Mouse (Mus musculus): Measurements from ENCODE around the gene Mustn1.

Gene Mustn1

DNA sequence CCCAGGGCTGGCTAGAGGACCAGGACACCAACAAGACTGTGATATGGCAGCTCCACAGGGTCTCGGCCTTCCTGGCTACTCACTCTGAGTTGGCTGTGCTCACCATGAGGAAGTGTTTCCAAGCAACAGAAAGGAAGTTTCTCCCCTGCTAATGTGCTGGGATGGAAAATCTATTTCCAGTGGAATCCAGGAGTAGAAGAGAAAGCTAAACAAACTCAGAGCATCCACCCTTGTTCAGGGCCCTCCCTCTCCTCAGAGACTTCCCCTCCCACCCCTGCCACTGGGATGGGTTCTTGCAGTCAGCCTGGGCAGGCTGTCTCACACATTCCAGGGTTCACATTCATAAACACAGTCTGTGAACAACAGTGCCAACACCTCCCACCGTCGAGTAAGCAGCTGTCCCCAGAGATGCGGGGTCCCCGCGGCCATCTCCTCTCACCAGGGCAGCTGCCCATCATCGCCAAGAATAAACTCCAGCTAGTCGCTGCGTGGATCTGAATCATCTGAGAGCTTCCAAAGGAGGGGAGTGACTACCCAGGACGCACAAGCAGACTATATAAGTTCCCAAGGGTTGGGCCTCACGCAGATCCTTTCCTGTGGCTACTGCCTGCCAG, at the start of gene Mustn1:
Mustn1 (plus strand) TSS at position 243 of the 614 bp plus-strand sequence.
- no peak for DNase-seq (ENCODE audit: extremely low read depth, low read depth, low spot score)

DNA sequence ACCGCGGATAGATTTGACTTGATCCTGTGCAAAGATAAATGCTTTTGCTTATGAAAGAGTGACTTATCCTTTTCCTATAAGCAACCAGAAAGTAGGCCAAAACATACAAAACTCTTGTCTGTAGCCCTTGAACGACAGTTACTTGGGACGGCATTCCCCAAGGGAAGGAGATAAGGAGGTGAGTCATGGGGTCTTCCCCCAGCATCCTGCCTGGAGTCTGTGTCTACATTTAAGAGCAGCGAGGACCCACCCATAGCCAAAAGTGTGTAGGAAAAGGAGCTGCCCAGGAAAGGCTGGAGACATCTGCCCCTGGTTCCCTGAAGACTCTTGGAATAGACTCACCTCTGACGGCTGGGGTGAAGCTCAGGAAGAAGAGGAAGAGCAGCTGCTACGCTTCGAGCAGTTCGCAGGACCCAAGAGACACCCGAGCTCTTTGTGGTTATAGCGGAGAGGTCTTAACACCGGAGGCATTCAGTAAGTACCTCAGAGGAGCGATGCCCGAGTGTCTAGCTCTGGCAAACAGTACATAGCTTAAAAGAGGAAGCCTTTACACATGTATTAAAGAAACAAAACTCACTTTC, 41.5 kb upstream of the Mustn1 start:
- DNase-seq (ENCODE audit: extremely low read depth, low read depth, low spot score) = no peak

DNA sequence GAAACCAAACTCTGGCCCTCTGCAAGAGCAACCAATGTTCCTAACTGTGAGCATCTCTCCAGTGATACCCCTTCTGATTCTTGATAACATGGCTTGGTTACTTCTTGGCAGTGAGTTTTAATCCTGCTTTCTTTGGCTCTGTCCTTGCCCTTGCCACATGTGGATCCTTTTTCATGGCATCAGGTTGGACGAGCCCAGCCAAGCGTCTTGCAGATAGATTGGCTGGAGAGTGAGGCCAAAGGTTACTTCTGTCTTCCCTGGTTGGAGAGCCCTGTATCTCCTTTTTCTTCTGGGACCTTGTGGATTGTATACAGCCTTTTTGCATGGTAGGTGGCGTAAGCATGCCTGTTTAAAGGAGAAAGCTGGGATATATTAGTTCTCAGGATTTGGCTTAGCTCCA, 35.3 kb upstream of the Mustn1 start:
- DNase-seq (ENCODE audit: extremely low read depth, low read depth, low spot score) = no peak

DNA sequence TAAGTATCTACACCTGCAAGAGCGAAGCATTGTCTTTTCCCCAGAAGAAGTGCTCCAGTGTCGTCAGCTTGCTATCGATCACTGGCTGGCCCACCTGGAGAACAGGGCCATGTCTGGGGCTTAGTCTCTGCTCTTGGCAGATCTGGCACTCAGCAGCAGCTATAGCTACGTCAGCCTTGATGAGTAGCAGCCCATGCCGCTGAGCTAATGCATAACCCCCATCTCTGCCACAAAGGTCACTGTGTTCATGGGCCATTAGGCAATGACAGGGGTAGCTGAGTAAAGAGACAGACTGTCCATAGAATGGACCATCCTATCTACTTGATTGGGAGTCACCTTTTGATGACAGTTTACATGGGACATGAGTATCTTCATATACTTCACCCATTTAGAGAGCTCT, 28.5 kb upstream of the Mustn1 start:
- no peak for DNase-seq (ENCODE audit: extremely low read depth, low read depth, low spot score)

DNA sequence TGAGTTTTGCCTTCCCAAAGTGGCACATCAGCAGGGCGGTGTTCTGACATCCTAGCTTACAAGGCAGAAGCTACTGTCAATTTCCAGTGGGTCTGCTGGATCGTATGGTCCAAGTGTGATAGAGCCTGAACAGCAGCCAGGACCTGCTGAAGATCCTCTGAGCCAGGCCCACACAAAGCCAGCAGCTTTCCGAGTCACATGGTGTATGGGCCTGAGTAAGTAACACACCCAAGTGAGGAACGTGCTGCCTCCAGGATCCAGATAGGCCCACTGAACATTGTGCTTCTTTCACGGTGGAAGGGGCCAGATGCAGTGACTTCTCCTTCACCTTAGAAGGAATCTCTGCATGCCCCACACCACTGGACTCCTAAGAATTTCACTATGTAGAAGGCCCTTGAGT, 26.7 kb upstream of the Mustn1 start:
- DNase-seq (ENCODE audit: extremely low read depth, low read depth, low spot score) = no peak

DNA sequence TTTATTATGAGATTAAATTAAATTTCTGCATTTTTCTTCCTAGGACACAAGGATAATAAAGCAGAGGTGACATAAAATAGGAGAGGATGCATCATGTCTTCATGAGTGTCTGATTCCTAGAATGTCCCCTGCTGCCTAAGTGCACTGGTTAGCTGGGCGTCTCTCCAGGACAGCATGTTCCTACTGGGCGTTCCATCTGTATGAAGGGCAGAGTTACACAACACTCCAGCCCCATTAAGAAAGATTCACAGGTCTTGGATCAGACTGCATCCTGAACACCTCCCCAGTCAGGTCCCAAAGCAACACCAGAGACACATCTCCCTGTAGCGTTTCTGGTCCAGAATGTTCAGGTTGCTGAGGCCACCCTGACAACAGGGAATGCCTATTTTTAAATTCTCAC, 23.7 kb upstream of the Mustn1 start:
- DNase-seq (ENCODE audit: extremely low read depth, low read depth, low spot score) = no peak

DNA sequence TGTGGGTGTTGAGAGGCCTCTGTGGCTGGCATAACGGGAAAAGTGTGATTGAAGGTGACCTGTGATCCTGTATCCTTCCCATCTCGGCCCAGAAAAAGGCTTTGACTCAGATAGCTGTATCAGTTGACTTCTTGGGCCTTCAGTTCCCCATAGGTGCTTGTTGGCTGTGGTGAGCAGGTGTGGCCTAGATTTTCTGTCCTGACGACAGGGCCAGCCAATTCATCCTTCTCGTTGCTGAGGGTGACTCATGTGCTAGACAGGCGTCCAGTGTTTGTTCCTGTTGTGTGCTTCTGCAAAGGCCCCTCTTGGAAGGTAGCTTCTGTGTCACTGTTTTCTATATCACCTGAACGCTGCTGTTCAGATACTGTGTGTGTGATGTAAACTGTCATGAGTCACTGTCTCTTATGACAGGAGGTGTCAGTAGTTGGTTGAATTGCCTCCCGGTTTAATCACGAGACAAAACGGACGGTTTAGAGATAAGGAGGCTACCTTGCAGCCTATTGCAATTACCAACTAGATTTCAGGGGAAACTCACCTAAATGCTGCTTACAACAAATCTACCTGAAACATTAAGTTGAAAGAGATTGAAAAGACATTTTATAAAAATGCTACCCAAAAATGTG, 22.0 kb upstream of the Mustn1 start:
- no peak for DNase-seq (ENCODE audit: extremely low read depth, low read depth, low spot score)

DNA sequence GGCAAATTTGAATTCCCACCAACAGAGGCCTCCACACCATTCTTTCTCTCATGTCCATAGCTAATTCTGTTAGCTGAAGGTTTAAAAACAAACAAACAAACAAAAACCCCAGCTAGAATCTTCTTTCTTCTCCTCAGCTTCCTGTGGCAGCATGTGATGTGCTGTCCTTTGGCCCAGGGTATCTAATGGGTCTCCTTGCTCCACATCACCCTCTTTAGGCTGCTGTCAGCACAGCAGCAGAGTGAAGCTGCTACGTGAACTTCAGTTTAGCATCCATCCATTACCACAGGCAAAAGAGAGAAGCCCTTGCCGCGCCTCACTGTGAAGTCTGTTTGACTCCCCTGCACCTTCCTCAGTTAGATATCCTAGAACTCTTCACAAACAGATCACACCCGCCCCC, 21.0 kb upstream of the Mustn1 start:
- no peak for DNase-seq (ENCODE audit: extremely low read depth, low read depth, low spot score)

DNA sequence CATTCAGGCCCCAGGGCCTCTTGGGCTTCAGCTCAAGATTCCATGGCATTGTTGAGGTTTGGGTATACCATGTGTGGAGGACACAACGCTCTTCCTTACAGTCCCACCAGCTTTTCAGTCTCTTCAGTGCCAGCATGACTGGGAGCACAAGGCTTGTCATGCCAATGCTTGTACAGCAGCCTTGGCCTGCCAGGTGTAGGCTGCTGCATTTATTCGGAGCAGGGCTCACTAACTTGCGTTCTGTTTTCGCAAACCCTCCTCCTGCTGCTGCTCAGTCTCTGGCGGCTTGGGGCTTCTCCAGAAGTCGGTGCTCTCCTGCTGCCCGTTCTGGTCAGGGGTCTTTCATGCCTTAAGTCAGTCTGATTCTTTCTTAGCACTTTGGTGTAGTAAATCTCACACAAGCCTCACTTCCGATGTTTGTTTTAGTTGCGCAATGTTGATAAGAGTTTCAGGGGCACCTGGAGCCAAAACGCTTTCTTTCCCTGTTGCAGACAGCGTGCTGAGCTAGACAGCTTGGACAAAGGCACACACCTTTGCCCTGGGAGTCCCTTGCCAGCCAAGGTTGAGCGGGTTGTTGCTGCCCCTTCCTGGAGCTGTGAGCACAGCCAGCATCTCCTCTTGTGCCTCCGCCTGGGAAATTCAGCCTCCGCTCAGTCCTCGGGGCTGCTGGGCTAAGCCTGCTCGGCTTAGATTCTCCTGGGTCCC, 17.4 kb upstream of the Mustn1 start:
- DNase-seq (ENCODE audit: extremely low read depth, low read depth, low spot score) = no peak

DNA sequence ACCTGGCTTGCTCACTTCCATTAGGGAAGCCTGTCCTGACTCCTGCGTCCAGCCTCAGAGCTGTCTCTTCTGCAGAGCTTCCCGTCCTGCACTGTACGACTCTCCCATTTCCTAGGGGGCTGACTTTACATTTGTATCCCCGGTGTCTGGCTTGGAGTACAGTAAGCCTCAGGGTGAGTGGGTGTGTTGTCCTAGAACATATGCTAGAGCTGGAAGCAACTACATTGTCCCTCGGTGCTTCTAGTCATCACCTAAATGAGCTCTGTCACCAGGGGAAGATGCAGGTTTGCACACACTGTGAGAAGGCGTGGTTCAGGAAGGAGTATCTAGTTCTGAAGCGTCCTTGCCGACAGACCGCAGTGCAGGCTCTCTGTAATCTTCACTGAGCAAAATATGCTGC, 16.6 kb upstream of the Mustn1 start:
- DNase-seq (ENCODE audit: extremely low read depth, low read depth, low spot score) = no peak

DNA sequence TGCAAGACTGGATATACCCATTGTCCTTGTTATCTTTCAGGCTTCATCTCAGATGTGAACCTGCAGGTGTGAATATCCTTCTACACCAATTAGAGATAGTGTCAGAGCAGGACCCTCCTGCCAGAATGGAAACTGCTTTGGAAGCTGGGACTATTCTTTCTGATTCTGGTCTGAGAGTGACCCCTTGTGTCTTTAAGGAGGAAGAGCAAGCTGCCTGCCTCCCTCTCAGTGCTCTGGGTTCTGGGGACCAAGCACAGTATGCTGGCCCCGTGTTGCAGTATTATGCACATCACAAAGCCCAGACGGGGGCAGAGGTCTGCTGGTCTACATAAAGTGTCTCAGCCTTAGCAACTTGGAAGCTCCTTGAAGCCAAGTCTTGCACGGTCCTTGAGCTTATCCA, 13.7 kb upstream of the Mustn1 start:
- no peak for DNase-seq (ENCODE audit: extremely low read depth, low read depth, low spot score)

DNA sequence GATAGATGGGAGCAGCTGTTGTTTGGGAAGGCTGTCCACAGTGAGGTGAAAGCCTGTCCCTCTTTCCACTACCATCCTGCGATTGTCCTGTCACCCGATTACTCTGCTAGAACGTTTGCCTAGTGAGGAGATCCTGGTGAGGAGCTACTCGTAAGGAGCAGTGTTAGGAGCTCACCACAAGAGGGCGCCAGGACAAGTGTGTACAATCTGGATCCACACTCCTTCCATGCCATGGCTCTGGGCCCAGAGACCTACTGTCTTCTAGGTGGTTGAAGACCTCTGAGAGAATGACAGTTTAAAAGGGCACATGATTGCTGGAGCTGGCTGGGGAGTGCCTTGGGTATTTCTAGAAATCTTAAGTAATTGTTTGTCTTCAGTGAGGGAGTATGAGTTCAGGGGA, 12.0 kb upstream of the Mustn1 start:
- DNase-seq (ENCODE audit: extremely low read depth, low read depth, low spot score) = no peak

DNA sequence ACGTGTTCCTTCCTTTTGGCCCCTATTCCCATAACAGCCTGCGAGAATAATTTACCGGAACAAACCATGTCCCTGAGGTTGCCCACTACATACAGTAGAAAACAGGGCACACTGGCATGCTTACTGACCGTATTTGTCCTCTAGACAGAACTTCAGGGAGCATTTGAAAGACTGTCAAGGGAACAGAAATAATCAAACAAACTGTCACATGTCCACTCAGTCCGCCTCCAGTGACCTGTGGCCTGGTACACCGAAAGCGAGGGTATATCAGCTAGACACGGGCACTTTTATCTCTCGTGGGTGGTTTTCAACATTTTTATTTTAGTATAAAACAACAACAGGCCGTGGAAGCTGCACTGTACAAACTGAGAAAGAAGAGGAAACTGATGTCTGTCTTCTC, 10.2 kb upstream of the Mustn1 start:
- no peak for DNase-seq (ENCODE audit: extremely low read depth, low read depth, low spot score)

DNA sequence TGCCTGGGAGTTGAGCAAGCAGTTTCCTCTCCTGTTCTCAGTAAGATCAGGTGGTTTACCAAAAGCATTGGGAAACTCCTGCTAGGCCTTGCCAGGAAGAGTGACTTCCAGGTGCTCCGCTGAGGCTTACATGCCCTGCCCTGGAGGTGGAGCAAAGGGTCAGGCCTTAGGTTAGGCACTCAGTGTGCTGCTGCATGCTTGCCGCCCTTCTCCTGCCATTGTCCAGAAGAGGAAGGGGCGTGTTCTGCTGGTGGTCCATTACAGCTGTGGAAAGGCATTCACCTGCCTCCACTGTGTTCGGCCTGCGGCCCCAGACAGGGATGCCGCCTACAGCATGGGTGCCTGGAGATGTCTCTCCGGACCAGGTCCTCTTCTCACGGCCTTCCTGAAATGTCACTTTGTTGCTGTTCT, 9.6 kb upstream of the Mustn1 start:
- DNase-seq (ENCODE audit: extremely low read depth, low read depth, low spot score) = peak; percentile 59

DNA sequence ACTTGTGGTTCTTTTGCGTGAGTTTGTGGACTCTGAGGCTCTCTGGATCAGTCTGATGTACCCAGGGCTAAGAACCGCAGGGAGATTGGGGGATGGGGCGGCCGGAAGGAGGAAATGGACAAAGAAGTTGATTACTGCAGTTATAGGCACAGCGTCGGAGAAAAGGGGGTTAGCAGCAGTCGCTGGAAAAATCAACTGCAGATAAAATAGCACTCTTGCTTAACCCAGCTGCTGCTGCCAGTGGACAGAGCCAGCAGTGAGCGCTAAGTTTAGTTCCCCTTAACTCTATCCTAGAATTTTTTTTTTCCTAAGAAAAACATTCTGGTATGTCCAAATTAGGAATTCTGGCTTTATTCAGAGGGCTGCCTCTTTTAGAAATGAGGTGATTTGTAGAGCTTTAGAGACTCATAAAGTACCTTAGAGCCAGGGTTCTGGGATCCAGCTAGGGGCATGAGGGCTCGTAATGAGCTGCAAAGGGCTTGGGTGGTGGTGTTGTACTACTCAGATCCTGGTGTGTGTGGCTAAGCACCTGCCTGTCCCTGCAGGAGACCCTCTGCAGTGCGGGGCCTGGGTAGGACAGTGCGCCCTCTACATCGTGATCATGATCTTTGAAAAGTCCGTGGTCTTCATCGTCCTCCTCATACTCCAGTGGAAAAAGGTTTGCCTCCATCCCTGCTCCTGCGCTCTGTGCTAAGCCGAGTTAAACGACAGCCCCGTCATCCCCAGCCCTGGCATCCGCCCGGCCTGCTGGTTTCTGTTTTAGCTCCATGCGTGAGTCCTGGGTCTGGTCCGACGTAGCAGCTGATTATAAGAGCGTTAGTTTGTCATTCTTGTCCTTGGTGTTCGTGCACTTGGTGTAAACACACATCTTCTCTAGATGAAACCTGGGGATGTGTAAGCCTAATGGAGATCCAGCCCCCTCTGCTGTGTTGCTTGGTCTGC, 8.5 kb upstream of the Mustn1 start:
- no peak for DNase-seq (ENCODE audit: extremely low read depth, low read depth, low spot score)

DNA sequence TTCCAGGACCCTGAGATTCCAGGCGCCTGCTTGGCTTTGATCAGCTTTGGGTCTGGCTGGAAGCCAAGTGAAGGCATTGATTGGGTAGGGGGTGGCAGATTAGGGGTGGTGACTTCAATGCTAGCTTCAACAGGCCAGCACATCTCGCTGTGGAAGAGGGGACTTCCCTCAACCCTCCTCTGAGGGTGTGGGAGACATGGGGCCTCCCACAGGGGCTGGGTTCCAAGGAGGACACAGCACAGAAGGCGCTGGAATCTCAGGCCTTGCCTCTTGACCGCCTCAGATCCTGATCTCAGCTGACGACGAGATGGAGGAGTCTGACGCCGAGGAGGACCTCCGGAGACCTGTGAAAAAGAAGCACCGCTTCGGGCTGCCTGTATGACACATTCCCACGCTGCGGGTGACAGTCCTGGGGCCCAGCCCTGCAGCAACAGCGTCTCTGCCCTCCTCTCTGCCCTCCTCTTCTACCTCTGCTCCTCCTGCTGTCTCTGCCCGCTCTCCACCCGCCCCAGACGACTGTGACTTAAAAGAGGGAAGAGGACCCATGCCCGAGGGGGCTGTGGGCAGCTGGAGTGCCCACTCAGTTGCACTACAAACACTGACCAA, 4.8 kb upstream of the Mustn1 start:
- no peak for DNase-seq (ENCODE audit: extremely low read depth, low read depth, low spot score)

DNA sequence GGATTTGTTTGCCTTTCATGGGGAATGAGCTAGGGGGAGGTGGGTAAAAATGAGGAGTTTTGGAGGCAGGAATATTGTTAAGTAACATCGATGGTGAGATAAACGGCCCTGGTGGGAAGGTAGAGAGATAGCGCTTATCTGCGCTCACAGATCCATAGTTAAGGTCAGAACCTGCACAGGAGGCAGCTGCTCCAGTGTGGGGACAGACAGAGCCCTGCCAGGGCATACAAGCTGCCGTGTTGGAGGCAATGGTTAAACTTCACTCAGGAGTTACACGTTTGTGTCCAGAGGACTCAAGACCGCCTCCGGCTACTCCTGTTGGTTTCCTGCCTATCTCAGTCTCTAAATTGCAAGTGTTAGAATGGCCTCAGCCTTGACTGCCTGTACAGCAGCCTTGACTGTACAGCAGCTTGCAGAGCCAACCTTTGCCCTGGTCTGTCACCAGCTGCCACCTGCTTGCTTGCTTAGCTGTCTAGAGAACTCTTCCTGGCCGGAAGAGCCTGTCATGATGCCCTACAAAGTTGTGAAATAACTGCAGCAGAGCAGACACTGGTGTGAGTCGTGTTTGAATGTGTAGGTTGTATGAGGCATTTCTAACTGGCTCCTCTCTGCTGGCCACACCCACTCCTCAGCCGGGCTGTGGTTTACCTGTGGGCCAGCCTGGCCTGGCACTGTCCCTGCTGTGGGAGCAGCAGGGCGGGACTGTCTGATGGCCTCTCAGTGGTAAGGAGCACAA, 3.7 kb upstream of the Mustn1 start:
- DNase-seq (ENCODE audit: extremely low read depth, low read depth, low spot score) = peak; percentile 63

DNA sequence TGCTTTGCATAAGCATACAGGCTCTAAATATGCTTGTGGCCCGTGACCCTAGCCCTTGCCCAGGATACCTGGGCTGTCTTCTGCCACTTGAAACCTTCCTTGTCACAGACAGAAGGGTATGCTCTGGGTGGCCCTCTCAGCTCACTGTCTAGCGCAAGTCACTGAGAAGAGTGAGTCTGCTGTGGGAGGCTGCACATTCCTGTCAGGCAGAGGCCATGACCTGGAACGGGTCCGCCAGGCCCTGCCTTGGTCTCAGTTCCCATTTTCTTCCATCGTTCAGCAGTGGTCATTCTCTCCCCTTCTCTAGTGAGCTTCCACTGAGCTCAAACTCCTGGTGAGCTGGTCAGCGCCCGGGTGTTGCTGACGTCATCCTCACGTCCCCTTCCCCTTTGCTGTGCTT, 3.0 kb upstream of the Mustn1 start:
- DNase-seq (ENCODE audit: extremely low read depth, low read depth, low spot score) = no peak

DNA sequence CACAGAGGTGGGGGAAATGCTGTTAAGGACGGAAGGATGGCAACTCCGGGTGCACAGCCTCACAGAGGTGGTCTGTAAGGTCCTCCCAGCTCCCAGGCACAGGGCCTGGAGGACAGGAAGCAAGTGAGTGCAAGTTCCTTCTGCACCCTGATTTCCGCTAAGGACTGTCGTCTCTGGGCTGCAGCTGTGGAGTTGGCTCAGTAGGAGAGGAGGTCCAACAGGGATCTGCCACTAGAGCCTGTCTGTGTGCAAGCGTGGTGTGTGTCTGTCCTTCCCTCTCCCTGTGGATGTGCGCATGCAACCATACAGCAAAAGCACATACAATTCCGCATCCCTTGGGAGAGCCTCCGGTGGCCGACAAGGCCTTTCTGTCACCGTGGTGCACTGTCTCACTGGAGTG, 2.5 kb upstream of the Mustn1 start:
- DNase-seq (ENCODE audit: extremely low read depth, low read depth, low spot score) = no peak

DNA sequence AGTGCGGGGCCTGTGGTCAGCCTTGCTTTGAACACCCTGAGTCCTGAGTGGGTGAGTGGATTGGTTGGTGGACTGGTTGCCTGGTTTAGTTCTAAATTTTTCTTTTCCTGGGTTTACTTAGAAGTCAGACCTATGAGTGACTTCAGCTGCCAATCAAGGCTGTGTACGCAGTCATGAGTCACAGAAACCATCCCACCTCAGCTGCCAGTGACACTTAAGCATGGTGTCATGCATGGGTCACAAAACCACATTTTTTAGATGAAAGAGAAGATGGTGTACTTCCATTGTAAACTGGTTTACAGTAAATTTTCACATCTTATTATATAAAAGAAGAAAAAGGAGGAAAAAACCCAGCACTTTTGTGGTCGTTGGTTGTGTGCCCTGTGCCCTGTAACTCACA, 1.2 kb upstream of the Mustn1 start:
- DNase-seq (ENCODE audit: extremely low read depth, low read depth, low spot score) = no peak

All from fat pad, adult 2 months (tissue).